Mouse (Mus musculus) forebrain, embryonic 14.5 days (tissue): ENCODE measurements around the gene Rwdd3. TPM values are rescaled to one million over a fixed set of nuclear protein-coding genes. Genes with fewer than 3 reads are reported as not detected.

ENCODE experiments used
- ATAC-seq: fragments of 200-750 bp; cut with Nextera tagmentation; 2 replicates; pipeline ENCODE4 v1.8.0; 2017; ENCODE audit warnings: mild to moderate bottlenecking, moderate library complexity
- DNase-seq: peaks from one replicate; pipeline ENCODE4 v3.0.0-alpha.2; 2015; ENCODE audit warnings: low spot score
- H3K27ac ChIP-seq: fragments of 300-500 bp; sonication (generic); 2 replicates; pipeline ENCODE4 v1.5.1; 2014; ENCODE audit warnings: low read depth, mild to moderate bottlenecking, control low read depth, low read length, moderate library complexity
- H3K27me3 ChIP-seq: fragments of 300-500 bp; sonication (generic); replicated peaks from 2 replicates; pipeline ENCODE4 v1.6.1; 2014; ENCODE audit warnings: low read length, control low read depth, mixed read lengths; ENCODE audit not compliant: control insufficient read depth, insufficient read depth
- H3K36me3 ChIP-seq: fragments of 300-500 bp; sonication (generic); 2 replicates; pipeline ENCODE4 v1.6.1; 2014; ENCODE audit warnings: low read length, control low read depth; ENCODE audit not compliant: control insufficient read depth, insufficient read depth
- H3K4me1 ChIP-seq: fragments of 300-500 bp; sonication (generic); 2 replicates; pipeline ENCODE4 v1.6.1; 2014; ENCODE audit warnings: antibody characterized with exemption, low read length, control low read depth; ENCODE audit not compliant: control insufficient read depth, insufficient read depth
- H3K4me2 ChIP-seq: fragments of 300-500 bp; sonication (generic); 2 replicates; pipeline ENCODE4 v1.6.1; 2014; ENCODE audit warnings: mild to moderate bottlenecking, control low read depth, low read length
- H3K4me3 ChIP-seq: fragments of 300-500 bp; sonication (generic); 2 replicates; pipeline ENCODE4 v1.5.1; 2014; ENCODE audit warnings: low read depth, low read length, control low read depth
- H3K9ac ChIP-seq: fragments of 300-500 bp; sonication (generic); 2 replicates; pipeline ENCODE4 v1.6.1; 2014; ENCODE audit warnings: mild to moderate bottlenecking, low read length, control low read depth, moderate library complexity
- H3K9me3 ChIP-seq: fragments of 300-500 bp; sonication (generic); replicated peaks from 2 replicates; pipeline ENCODE4 v1.6.1; 2016; ENCODE audit warnings: low read length, control low read depth, mixed read lengths; ENCODE audit not compliant: control insufficient read depth
- WGBS: fragments of 180-500 bp; shearing (Covaris S2); extraction: QIAGEN DNeasy Blood & Tissue Kit; methylation state at CpG from one replicate; pipeline ENCODE4 v1.1.7; 2014; 5-methylcytosine and 5-hydroxymethylcytosine counted together
- polyA plus RNA-seq: library from polyadenylated mRNA; unstranded; fragments of >200 nt; fragmentation: Nextera tagmentation; extraction: Ambion mirVana; gene quantifications from 2 replicates; pipeline ENCODE4 v1.2.1, GENCODE M21; 2014

Rwdd3 gene
- polyA plus RNA-seq, 1 experiment from 2014 or later, result 24.7 TPM

DNA sequence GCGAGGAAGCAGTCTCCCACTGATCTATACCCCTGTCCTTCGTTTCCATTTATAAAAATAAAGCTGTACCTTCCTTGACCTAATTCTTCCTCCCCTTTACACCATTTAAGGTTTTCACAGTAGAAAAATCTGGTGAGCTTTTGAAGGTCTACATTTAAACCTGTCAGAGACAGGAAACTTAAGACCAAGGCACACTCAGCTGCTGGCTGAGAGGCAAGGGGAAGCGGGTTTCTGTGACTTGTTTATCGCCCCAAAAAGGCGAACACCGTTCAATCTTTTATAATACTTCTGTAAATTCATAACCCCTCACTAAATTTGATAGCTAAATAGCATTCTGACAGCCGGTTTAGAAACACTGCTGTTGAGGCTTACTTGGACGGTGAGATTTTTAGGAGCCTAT is 60.4 kb downstream of the Rwdd3 start:
- WGBS, result 95% methylated on average over 8 of the region's 8 CpGs
- no peak for ATAC-seq
- H3K27me3 ChIP-seq, result no peaks in the 10 kb centered on the region

DNA sequence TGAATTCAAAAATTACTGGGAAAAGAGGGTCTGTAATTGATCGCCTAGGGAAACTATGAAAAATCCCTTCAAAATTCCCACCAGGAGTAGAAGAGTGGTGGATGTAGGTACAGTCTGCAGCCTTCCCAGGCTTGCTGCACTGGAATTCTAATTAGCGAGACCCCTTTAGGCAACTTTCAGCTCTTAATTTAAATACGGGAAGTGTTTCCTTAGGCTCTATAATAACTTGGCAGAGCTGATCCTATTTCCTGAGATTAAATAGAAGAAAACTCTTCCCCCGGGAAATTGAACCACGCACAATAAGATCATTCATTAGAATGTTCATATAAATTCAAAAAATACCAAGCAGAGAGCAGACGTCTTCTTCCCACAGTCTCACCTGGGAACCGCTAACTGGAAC is 61.1 kb downstream of the Rwdd3 start:
- Histone ChIP-seq H3K27ac (no peak overlapping the region), H3K4me1 (no peaks in the 10 kb centered on the region), H3K4me3 (no peak overlapping the region), H3K9ac (no peak overlapping the region), H3K36me3 (no peaks in the 10 kb centered on the region), H3K27me3 (no peaks in the 10 kb centered on the region), H3K4me2 (no peak overlapping the region), H3K9me3 (no peaks in the 10 kb centered on the region)
- no peak for ATAC-seq
- DNase-seq, result no peak
- 54% methylated on average over 7 of the region's 7 CpGs for WGBS

More for the DNA sequence above, 60.4 kb downstream of the Rwdd3 start:
- no peaks in the 10 kb centered on the region for H3K4me1 ChIP-seq
- H3K9ac ChIP-seq, result no peak overlapping the region
- no peak overlapping the region for H3K27ac ChIP-seq
- no peaks in the 10 kb centered on the region for H3K9me3 ChIP-seq
- DNase-seq, result no peak
- H3K4me2 ChIP-seq, result no peak overlapping the region
- H3K36me3 ChIP-seq, result no peaks in the 10 kb centered on the region
- H3K4me3 ChIP-seq, result no peak overlapping the region

DNA sequence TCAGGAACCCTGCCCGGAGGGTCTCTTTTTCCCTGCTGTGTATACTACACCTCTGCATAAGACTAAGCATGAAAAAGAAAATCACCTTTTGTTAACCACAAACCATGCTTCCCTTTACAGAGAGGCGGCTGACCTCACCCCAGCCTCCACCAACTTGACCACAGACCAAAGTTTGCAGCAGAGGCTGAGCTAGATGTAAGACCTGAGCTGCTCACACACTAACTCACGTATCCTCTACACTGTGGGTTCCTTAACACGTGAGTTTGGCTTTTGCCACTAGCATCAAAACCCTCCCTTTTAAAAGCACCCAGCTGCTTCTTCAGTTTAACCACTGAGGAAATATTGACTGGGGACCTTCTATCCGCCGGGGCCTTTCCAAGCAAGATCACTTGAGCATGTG is 64.0 kb downstream of the Rwdd3 start:
- Histone ChIP-seq H3K9me3 (no peaks in the 10 kb centered on the region), H3K27ac (no peak overlapping the region), H3K4me1 (no peaks in the 10 kb centered on the region), H3K9ac (no peak overlapping the region), H3K36me3 (no peaks in the 10 kb centered on the region), H3K4me3 (no peak overlapping the region), H3K4me2 (no peak overlapping the region), H3K27me3 (no peaks in the 10 kb centered on the region)
- 89% methylated on average over 6 of the region's 6 CpGs for WGBS
- DNase-seq (no peak), ATAC-seq (no peak)

DNA sequence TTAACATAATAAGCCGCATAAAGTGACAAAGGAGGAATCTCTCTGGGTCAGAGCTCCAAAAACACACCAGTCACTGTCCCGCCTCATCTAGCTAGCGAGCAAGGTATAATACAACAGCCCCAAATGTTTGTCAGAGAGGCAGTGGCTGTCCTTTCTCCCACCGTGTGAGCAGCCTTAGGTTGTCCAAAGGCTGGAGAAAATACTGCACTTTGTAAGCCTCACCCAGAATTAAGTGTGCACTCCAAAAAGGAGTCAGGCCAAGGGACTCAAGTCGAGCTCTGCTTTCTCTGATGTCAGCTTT is 66.1 kb downstream of the Rwdd3 start:
- Histone ChIP-seq H3K27ac (no peak overlapping the region), H3K9ac (no peak overlapping the region), H3K36me3 (no peaks in the 10 kb centered on the region), H3K9me3 (no peaks in the 10 kb centered on the region), H3K4me1 (no peaks in the 10 kb centered on the region), H3K4me3 (no peak overlapping the region), H3K27me3 (no peaks in the 10 kb centered on the region), H3K4me2 (no peak overlapping the region; the same call in 1 of the 2 replicates)
- WGBS, result 68% methylated on average over 5 of the region's 5 CpGs
- ATAC-seq (0 out of 2 replicates have a peak, but pooled peaks have one; percentile 24), DNase-seq (no peak)

Other genes starting within 250 kb of the Rwdd3 start
- 2.5 and 3.8 TPM in 2 replicates for gene Tmem56, start 111.4 kb upstream of the Rwdd3 start, polyA plus RNA-seq
- gene Alg14, start 120.1 kb upstream of the Rwdd3 start, polyA plus RNA-seq, result 40.9 and 46.6 TPM in 2 replicates